Mouse (Mus musculus): ENCODE results near the gene Il4i1. TPM values are rescaled to one million over a fixed set of nuclear protein-coding genes. Genes with fewer than 3 reads are reported as not detected.

Gene Il4i1
- total and polyA plus RNA-seq, 2 experiments from 2014 or later, result 0.62 TPM; not detected in 1

GRCm38 (mm10) chr7:44839491-44840191 lies 23.5 kb downstream of the Il4i1 start:
- peak overlapping the region; percentile 54 for H3K4me2 ChIP-seq (ENCODE audit: low read depth, low read length, poor library complexity, severe bottlenecking)
- peak overlapping the region; percentile 30 for H3K4me3 ChIP-seq (ENCODE audit: low read depth, low read length)
- H3K9ac ChIP-seq (replicated peaks; ENCODE audit: low read length, poor library complexity, severe bottlenecking), result peak overlapping the region; percentile 54
- 0 out of 2 replicates have a peak, but pooled peaks have one; percentile 8 for TF ChIP-seq CTCF (IDR thresholded peaks at IDR 0.05)
- WGBS, result 3% methylated on average over 58 of the region's 58 CpGs
- 0 out of 2 replicates have a peak, but pooled peaks cover 3% of the 10 kb centered on the region for H3K27me3 ChIP-seq (ENCODE audit: insufficient read depth, low read length)
- H3K36me3 ChIP-seq (ENCODE audit: insufficient read depth, low read length), result peaks cover 41% of the 10 kb centered on the region
- DNase-seq (ENCODE audit: low spot score) (peak; percentile 71), ATAC-seq (ENCODE audit: low FRiP score) (peak; percentile 53)
- H3K9me3 ChIP-seq (ENCODE audit: low read length), result no peaks in the 10 kb centered on the region
- H3K27ac ChIP-seq (ENCODE audit: low read depth, low read length), result peak overlapping the region; percentile 9; the same call in 1 of the 2 replicates
- H3K4me1 ChIP-seq (ENCODE audit: insufficient read depth, low read length), result 0 out of 2 replicates have a peak, but pooled peaks cover 3% of the 10 kb centered on the region

- no peak for TF ChIP-seq CTCF (IDR thresholded peaks at IDR 0.05)
- 62% methylated on average over 14 of the region's 14 CpGs for WGBS
Observed at GRCm38 (mm10) chr7:44840426-44840825, 24.2 kb downstream of the Il4i1 start.

GRCm38 (mm10) chr7:44841825-44842463 lies 25.8 kb downstream of the Il4i1 start:
- Histone ChIP-seq H3K4me3 (ENCODE audit: low read depth, low read length) (no peak overlapping the region), H3K4me2 (ENCODE audit: low read depth, low read length, poor library complexity, severe bottlenecking) (no peak overlapping the region), H3K4me1 (ENCODE audit: insufficient read depth, low read length) (0 out of 2 replicates have a peak, but pooled peaks cover 3% of the 10 kb centered on the region), H3K9me3 (ENCODE audit: low read length) (no peaks in the 10 kb centered on the region), H3K36me3 (ENCODE audit: insufficient read depth, low read length) (peaks cover 64% of the 10 kb centered on the region), H3K9ac (replicated peaks; ENCODE audit: low read length, poor library complexity, severe bottlenecking) (no peak overlapping the region), H3K27ac (ENCODE audit: low read depth, low read length) (no peak overlapping the region), H3K27me3 (ENCODE audit: insufficient read depth, low read length) (0 out of 2 replicates have a peak, but pooled peaks cover 3% of the 10 kb centered on the region)
- TF ChIP-seq CTCF (IDR thresholded peaks at IDR 0.05), result no peak
- no peak for DNase-seq (ENCODE audit: low spot score)
- no peak for ATAC-seq (ENCODE audit: low FRiP score)
- WGBS, result 92% methylated on average over 8 of the region's 8 CpGs

More at GRCm38 (mm10) chr7:44840426-44840825, 24.2 kb downstream of the Il4i1 start:
- Histone ChIP-seq H3K27ac (ENCODE audit: low read depth, low read length) (no peak overlapping the region), H3K4me3 (ENCODE audit: low read depth, low read length) (no peak overlapping the region), H3K27me3 (ENCODE audit: insufficient read depth, low read length) (0 out of 2 replicates have a peak, but pooled peaks cover 3% of the 10 kb centered on the region), H3K4me1 (ENCODE audit: insufficient read depth, low read length) (0 out of 2 replicates have a peak, but pooled peaks cover 3% of the 10 kb centered on the region), H3K9me3 (ENCODE audit: low read length) (no peaks in the 10 kb centered on the region), H3K36me3 (ENCODE audit: insufficient read depth, low read length) (peaks cover 49% of the 10 kb centered on the region), H3K9ac (replicated peaks; ENCODE audit: low read length, poor library complexity, severe bottlenecking) (no peak overlapping the region), H3K4me2 (ENCODE audit: low read depth, low read length, poor library complexity, severe bottlenecking) (peak overlapping the region; percentile 54)
- ATAC-seq (ENCODE audit: low FRiP score) (no peak), DNase-seq (ENCODE audit: low spot score) (no peak)

- Histone ChIP-seq H3K9ac (replicated peaks; ENCODE audit: low read length, poor library complexity, severe bottlenecking) (no peak overlapping the region), H3K27me3 (ENCODE audit: insufficient read depth, low read length) (0 out of 2 replicates have a peak, but pooled peaks cover 3% of the 10 kb centered on the region), H3K36me3 (ENCODE audit: insufficient read depth, low read length) (peaks cover 64% of the 10 kb centered on the region), H3K4me1 (ENCODE audit: insufficient read depth, low read length) (peaks cover 8% of the 10 kb centered on the region; the same call in 1 of the 2 replicates), H3K9me3 (ENCODE audit: low read length) (no peaks in the 10 kb centered on the region), H3K4me3 (ENCODE audit: low read depth, low read length) (no peak overlapping the region), H3K4me2 (ENCODE audit: low read depth, low read length, poor library complexity, severe bottlenecking) (no peak overlapping the region), H3K27ac (ENCODE audit: low read depth, low read length) (no peak overlapping the region)
- no peak for TF ChIP-seq CTCF (IDR thresholded peaks at IDR 0.05)
- WGBS, result 94% methylated on average over 10 of the region's 10 CpGs
- no peak for ATAC-seq (ENCODE audit: low FRiP score)
- DNase-seq (ENCODE audit: low spot score), result no peak
Observed at GRCm38 (mm10) chr7:44845006-44845405, 28.8 kb downstream of the Il4i1 start.

- H3K36me3 ChIP-seq (ENCODE audit: insufficient read depth, low read length), result peaks cover 51% of the 10 kb centered on the region
- no peak overlapping the region for H3K27ac ChIP-seq (ENCODE audit: low read depth, low read length)
- H3K27me3 ChIP-seq (ENCODE audit: insufficient read depth, low read length), result no peaks in the 10 kb centered on the region
- peaks cover 13% of the 10 kb centered on the region; the same call in 1 of the 2 replicates for H3K4me1 ChIP-seq (ENCODE audit: insufficient read depth, low read length)
- TF ChIP-seq CTCF (IDR thresholded peaks at IDR 0.05), result no peak
- 92% methylated on average over 7 of the region's 7 CpGs for WGBS
- no peaks in the 10 kb centered on the region for H3K9me3 ChIP-seq (ENCODE audit: low read length)
- no peak overlapping the region for H3K4me2 ChIP-seq (ENCODE audit: low read depth, low read length, poor library complexity, severe bottlenecking)
- H3K4me3 ChIP-seq (ENCODE audit: low read depth, low read length), result no peak overlapping the region
- DNase-seq (ENCODE audit: low spot score), result no peak
- ATAC-seq (ENCODE audit: low FRiP score), result no peak
- H3K9ac ChIP-seq (replicated peaks; ENCODE audit: low read length, poor library complexity, severe bottlenecking), result no peak overlapping the region
Observed at GRCm38 (mm10) chr7:44846804-44847203, 30.6 kb downstream of the Il4i1 start.
